Mouse (Mus musculus): ENCODE data around the gene Ankrd28. TPM values are rescaled to one million over a fixed set of nuclear protein-coding genes. Genes with fewer than 3 reads are reported as not detected.
"Not testable (repeated sequence)": the region's sequence is repeated elsewhere in the genome, so short reads cannot be mapped to it uniquely, and the experiment has no call there.

Ankrd28 gene
- 3.2 TPM in 2 replicates for polyA plus RNA-seq (2015; fragmentation: Nextera tagmentation; extraction: Ambion mirVana)

- Histone ChIP-seq H3K4me3 (ENCODE audit: low read depth, low read length) (peak within 1 kb of the TSS; percentile 89), H3K36me3 (replicated peaks; ENCODE audit: insufficient read depth, low read length) (no peaks in the 10 kb centered on the region), H3K27me3 (ENCODE audit: insufficient read depth, low read length) (no peaks in the 10 kb centered on the region), H3K4me2 (ENCODE audit: low read depth, low read length) (peak within 1 kb of the TSS; percentile 91), H3K9me3 (ENCODE audit: low read length) (no peaks in the 10 kb centered on the region), H3K4me1 (ENCODE audit: insufficient read depth) (peaks cover 8% of the 10 kb centered on the region), H3K9ac (replicated peaks) (peak within 1 kb of the TSS; percentile 81), H3K27ac (ENCODE audit: low read depth) (peak within 1 kb of the TSS; percentile 94)
- peak; percentile 97 for ATAC-seq
- under 1% methylated on average over 64 of the region's 81 CpGs for WGBS (ENCODE audit: insufficient replicate concordance)
- DNase-seq, result peak; percentile 97
- TF ChIP-seq CTCF (IDR thresholded peaks at IDR 0.05; ENCODE audit: low read depth) (no peak), EP300 (IDR thresholded peaks at IDR 0.05; ENCODE audit: low read depth) (no peak)
These were observed at the start of gene Ankrd28 for GRCm38 (mm10) chr14:31830571-31831369. Ankrd28 (minus strand) TSS chr14:31830651.

- Histone ChIP-seq H3K4me2 (ENCODE audit: low read depth, low read length) (no peak overlapping the region), H3K36me3 (replicated peaks; ENCODE audit: insufficient read depth, low read length) (no peaks in the 10 kb centered on the region), H3K4me1 (ENCODE audit: insufficient read depth) (peaks cover 5% of the 10 kb centered on the region; the same call in 1 of the 2 replicates), H3K9me3 (ENCODE audit: low read length) (no peaks in the 10 kb centered on the region), H3K9ac (replicated peaks) (no peak overlapping the region), H3K27ac (ENCODE audit: low read depth) (no peak overlapping the region), H3K4me3 (ENCODE audit: low read depth, low read length) (no peak overlapping the region), H3K27me3 (ENCODE audit: insufficient read depth, low read length) (no peaks in the 10 kb centered on the region)
- no peak for ATAC-seq
- peak; percentile 58 for DNase-seq
- 70% methylated on average over 6 of the region's 6 CpGs for WGBS (ENCODE audit: insufficient replicate concordance)
- no peak for TF ChIP-seq CTCF (IDR thresholded peaks at IDR 0.05; ENCODE audit: low read depth)
- TF ChIP-seq EP300 (IDR thresholded peaks at IDR 0.05; ENCODE audit: low read depth), result no peak
These were observed 49.0 kb upstream of the Ankrd28 start for GRCm38 (mm10) chr14:31879456-31879855.

GRCm38 (mm10) chr14:31872130-31872529 lies 41.7 kb upstream of the Ankrd28 start:
- H3K4me1 ChIP-seq (ENCODE audit: insufficient read depth), result no peaks in the 10 kb centered on the region; the same call in 1 of the 2 replicates
- no peak overlapping the region for H3K27ac ChIP-seq (ENCODE audit: low read depth)
- H3K4me3 ChIP-seq (ENCODE audit: low read depth, low read length), result no peak overlapping the region
- no peak for TF ChIP-seq CTCF (IDR thresholded peaks at IDR 0.05; ENCODE audit: low read depth)
- no peak for TF ChIP-seq EP300 (IDR thresholded peaks at IDR 0.05; ENCODE audit: low read depth)
- no peak for DNase-seq
- no peaks in the 10 kb centered on the region for H3K27me3 ChIP-seq (ENCODE audit: insufficient read depth, low read length)
- H3K9ac ChIP-seq (replicated peaks), result no peak overlapping the region
- H3K4me2 ChIP-seq (ENCODE audit: low read depth, low read length), result no peak overlapping the region
- 0 out of 2 replicates have a peak, but pooled peaks cover 2% of the 10 kb centered on the region for H3K9me3 ChIP-seq (ENCODE audit: low read length)
- 79% methylated on average over 5 of the region's 5 CpGs for WGBS (ENCODE audit: insufficient replicate concordance)
- H3K36me3 ChIP-seq (replicated peaks; ENCODE audit: insufficient read depth, low read length), result no peaks in the 10 kb centered on the region
- no peak for ATAC-seq

- no peak overlapping the region for H3K9ac ChIP-seq (replicated peaks)
- H3K4me1 ChIP-seq (ENCODE audit: insufficient read depth), result no peaks in the 10 kb centered on the region; the same call in 1 of the 2 replicates
- WGBS (ENCODE audit: insufficient replicate concordance), result 61% methylated on average over 5 of the region's 5 CpGs
- no peak overlapping the region for H3K27ac ChIP-seq (ENCODE audit: low read depth)
- H3K4me3 ChIP-seq (ENCODE audit: low read depth, low read length), result no peak overlapping the region
- ATAC-seq (peak; percentile 83), DNase-seq (no peak)
- no peaks in the 10 kb centered on the region for H3K36me3 ChIP-seq (replicated peaks; ENCODE audit: insufficient read depth, low read length)
- TF ChIP-seq CTCF (IDR thresholded peaks at IDR 0.05; ENCODE audit: low read depth) (no peak), EP300 (IDR thresholded peaks at IDR 0.05; ENCODE audit: low read depth) (no peak)
- H3K9me3 ChIP-seq (ENCODE audit: low read length), result peaks cover 10% of the 10 kb centered on the region; the same call in 1 of the 2 replicates
- H3K4me2 ChIP-seq (ENCODE audit: low read depth, low read length), result no peak overlapping the region
- no peaks in the 10 kb centered on the region for H3K27me3 ChIP-seq (ENCODE audit: insufficient read depth, low read length)
These were observed 40.0 kb upstream of the Ankrd28 start for GRCm38 (mm10) chr14:31870436-31870835.

GRCm38 (mm10) chr14:31868591-31868990 lies 38.1 kb upstream of the Ankrd28 start:
- Histone ChIP-seq H3K27ac (ENCODE audit: low read depth) (no peak overlapping the region), H3K36me3 (replicated peaks; ENCODE audit: insufficient read depth, low read length) (no peaks in the 10 kb centered on the region), H3K9me3 (ENCODE audit: low read length) (peaks cover 10% of the 10 kb centered on the region; the same call in 1 of the 2 replicates), H3K4me2 (ENCODE audit: low read depth, low read length) (no peak overlapping the region), H3K27me3 (ENCODE audit: insufficient read depth, low read length) (no peaks in the 10 kb centered on the region), H3K4me1 (ENCODE audit: insufficient read depth) (no peaks in the 10 kb centered on the region; the same call in 1 of the 2 replicates), H3K4me3 (ENCODE audit: low read depth, low read length) (no peak overlapping the region), H3K9ac (replicated peaks) (no peak overlapping the region)
- no peak for ATAC-seq
- no peak for DNase-seq
- WGBS (ENCODE audit: insufficient replicate concordance), result 23% methylated on average over 1 of the region's 1 CpGs
- TF ChIP-seq EP300 (IDR thresholded peaks at IDR 0.05; ENCODE audit: low read depth) (peak; percentile 34; the same call in 1 of the 2 replicates), CTCF (IDR thresholded peaks at IDR 0.05; ENCODE audit: low read depth) (no peak)

GRCm38 (mm10) chr14:31866366-31866765 lies 35.9 kb upstream of the Ankrd28 start:
- H3K4me1 ChIP-seq (ENCODE audit: insufficient read depth); H3K9ac ChIP-seq (replicated peaks); H3K27me3 ChIP-seq (ENCODE audit: insufficient read depth, low read length); DNase-seq; H3K4me2 ChIP-seq (ENCODE audit: low read depth, low read length); ATAC-seq; H3K36me3 ChIP-seq (replicated peaks; ENCODE audit: insufficient read depth, low read length); H3K4me3 ChIP-seq (ENCODE audit: low read depth, low read length); H3K27ac ChIP-seq (ENCODE audit: low read depth): not testable (repeated sequence)
- 84% methylated on average over 10 of the region's 10 CpGs for WGBS (ENCODE audit: insufficient replicate concordance)
- H3K9me3 ChIP-seq (ENCODE audit: low read length), result peaks cover 10% of the 10 kb centered on the region; the same call in 1 of the 2 replicates

Measured in liver, postnatal 0 days (tissue).